Mouse (Mus musculus) layer of hippocampus, postnatal 36 days (tissue): ENCODE measurements around the gene Frmd4a. TPM values are rescaled to one million over a fixed set of nuclear protein-coding genes. Genes with fewer than 3 reads are reported as not detected.

Experiments used
- DNase-seq, 2 experiments: peaks; one replicate each; pipeline ENCODE4 v3.0.0; 2022
- total RNA-seq, 2 experiments: library from RNA; stranded (reverse); gene quantifications; 2 replicates each; pipeline ENCODE4 v1.2.3; 2021

Frmd4a gene
- total RNA-seq, 2 experiments from 2014 or later = 71.0 to 94.3 TPM

DNA sequence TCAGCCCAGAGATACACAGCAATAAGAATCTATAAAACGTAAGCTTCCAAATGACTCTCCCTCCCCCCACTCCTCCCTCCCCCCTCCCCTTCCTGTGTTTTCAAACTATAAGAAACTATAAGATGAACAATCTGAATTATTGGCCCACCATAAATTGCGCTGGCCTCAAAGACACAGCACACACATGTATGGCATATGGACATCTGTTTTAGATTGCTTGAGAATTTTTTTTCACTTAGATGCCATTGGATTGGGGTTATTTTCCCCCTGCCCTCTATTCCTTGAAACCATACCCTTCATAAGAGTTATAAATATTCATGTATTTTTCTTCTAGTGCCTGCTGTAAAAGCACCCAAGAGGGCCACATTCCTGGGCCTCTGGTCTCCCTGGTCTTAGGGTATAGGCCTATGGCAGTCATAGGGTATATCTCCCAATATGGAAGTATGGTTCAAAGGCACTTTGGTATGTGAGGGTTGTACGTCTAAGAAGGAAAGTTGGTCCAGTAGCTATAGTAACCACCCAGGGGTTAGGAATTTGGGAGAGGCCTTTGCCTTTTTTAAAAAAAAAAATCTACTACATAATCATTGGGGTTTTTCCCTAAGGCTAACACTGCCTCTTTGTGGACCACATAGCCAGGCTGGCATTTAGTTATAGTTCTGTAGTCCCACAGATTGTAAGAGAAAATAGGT lies 322.2 kb downstream of the Frmd4a start:
- no peak for DNase-seq

DNA sequence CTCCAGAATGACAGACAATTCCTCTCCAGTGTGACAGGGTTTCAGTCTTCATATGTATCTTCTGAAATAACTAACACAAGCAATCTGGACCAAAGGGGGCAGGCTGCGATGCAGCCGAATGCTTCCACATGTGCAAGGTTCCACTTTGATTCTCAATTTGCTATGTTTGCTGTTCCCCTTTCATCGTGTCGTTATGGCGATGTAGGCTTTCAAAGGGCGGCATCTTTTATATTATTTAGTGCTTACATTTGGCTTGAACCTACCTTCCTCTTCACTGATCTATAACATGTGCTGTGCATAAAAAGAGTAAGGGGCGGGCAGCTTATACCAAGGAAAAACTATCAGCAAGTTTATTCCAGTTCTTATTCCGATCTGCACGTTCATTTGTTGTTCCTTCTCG lies 322.9 kb downstream of the Frmd4a start:
- no peak for DNase-seq

DNA sequence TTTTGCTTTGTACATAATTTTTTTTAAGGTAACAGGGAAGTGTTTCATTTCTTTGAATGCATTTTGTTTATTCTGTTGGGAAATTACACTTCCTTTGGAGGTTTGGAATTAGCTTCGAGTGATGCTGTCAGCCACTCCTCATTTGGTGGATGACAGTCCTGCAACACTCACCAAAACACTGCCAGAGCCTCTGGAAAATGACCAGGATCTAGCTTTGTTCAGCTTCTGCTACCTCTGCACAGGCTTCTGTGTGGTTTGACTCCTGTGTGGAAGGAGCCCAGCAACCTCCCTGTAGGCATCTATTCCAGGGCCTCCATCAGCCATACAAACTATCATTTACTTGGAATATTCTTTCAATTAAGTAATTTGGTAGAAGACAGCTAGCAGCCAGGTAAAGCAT lies 323.6 kb downstream of the Frmd4a start:
- no peak for DNase-seq

DNA sequence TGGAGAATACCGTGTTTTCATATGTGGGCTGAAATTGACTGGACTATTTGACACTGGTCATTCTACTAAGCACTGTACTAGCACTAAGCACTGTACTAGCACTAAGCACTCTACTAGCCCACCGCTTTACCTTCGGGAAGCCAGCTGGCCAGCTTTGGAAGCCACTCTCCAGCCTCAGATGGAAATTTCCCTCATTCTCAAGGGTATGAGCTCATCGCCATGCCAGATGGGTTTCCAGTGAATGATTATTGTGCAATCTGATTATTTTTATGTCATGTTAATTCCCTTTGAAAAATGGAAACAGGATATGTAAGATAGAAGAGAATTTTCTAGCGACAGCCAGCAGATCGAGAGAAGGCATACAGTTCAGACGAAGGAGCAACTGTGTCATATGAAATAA lies 324.5 kb downstream of the Frmd4a start:
- no peak for DNase-seq

DNA sequence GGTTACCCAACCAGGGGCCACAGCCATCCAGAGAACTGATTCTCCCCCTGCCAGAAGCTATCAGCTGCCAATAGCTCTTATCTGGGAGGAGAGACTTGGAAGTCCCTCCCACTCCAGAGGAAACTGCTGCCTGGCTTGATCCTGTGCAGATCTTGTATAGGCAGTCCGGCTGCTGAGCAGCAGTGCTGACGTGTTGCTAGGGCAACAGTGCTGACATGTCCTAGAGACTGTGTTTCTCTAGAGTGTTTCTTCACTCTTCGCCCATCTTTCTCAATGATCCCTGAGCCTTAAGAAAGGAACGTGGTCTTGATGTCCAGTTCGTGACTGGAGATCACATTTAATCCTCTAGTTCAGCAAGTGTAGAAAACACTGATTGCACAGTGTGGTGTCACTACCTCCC lies 326.9 kb downstream of the Frmd4a start:
- no peak for DNase-seq

DNA sequence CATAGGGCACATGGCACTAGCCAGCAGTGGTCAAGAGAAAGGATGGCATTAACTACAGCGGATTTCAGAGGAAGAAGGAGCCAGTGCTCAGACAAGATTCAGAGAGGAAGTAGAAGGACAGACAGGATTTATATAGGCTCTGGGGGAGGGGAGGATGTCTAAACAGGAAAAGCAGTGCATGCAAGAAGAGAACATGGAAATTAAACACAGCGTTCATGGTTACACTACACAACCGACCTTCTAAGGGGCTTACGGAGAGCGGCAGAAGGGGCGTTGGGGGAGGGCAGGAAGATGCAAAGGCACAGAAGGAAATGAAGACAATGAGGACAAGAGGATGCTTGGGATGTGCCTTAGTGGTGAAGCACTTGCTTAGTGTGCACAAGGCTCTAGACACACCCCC lies 328.7 kb downstream of the Frmd4a start:
- no peak for DNase-seq

DNA sequence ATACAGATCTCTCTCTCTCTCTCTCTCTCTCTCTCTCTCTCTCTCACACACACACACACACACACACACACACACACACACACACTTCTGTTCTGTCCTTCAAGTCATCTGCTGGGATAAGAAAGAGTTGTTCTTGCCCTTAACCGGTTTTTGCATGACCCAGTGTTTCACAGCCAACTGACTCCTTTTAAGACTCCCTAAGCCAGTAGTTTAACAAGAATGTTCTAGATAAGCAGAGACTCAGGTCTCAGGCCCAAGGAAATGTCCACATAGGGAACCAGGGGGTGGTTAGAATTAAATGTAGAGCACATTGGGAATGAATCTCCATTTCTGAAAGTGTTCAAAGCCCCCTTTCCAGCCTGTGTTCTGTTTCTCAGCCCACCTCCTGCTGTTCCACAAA lies 329.4 kb downstream of the Frmd4a start:
- no peak for DNase-seq

DNA sequence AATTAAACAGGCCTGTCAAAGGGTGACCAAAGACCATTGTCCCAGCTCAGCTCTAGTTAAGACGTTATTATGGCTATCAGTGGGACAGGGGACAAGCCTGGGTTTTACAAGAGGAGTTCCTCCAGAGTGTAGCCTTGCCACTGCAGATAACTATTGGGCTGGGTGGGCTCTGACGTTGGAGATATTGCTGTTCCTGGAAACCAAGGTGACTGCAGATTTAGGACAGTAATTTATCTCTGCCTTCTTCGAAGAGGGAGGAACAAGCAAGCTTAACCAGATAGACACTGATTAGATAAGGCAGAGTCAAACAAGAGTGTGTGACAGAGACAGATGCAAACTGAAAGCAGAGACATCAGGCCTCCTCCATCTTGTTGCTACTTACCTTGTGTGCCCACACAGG lies 330.3 kb downstream of the Frmd4a start:
- no peak for DNase-seq

DNA sequence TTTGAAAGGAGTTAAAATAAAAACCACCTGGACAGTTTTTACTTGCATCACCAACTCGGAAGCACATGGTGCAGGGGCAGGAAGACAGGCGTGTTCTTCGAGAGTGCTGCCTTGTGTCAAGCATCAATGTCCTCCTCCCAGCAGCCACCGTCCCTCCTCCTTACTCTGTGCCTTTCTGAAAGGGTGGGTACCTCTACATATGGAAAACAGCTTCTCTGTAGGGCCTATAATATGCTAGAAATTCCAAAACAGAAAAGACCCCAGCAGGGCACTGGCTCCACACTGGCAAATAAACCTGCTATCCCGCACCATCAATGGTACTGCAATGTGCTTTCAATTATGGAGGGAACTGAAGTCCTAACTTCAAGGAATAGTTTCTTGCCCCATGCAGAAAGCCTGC lies 331.0 kb downstream of the Frmd4a start:
- no peak for DNase-seq

DNA sequence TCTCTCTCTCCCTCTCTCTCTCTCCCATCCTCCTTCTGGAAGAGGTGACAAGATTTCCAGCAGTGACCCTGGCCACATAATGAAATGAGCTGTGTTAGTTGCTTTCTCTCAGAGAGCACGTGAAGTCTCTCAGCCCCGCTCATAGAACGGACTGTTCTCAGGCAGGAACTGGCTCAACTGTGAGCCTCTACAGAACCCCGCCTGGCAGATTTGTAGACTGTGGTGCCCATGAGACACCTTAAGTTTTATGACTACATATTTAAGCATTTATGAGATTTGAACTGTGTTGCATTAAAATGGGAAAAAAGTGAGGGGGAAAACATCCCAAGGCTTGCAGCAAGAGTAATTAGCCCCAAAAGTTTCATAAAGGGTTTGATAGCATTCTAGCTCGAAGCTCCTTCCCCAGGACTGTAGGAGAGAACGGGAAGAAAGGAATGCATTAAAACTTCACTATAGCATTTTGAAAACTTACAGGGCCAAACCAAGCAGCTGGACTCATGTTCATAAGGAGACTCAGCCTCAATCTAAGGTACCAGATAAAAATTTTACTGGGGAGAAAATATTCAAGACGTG lies 339.4 kb downstream of the Frmd4a start:
- no peak for DNase-seq

DNA sequence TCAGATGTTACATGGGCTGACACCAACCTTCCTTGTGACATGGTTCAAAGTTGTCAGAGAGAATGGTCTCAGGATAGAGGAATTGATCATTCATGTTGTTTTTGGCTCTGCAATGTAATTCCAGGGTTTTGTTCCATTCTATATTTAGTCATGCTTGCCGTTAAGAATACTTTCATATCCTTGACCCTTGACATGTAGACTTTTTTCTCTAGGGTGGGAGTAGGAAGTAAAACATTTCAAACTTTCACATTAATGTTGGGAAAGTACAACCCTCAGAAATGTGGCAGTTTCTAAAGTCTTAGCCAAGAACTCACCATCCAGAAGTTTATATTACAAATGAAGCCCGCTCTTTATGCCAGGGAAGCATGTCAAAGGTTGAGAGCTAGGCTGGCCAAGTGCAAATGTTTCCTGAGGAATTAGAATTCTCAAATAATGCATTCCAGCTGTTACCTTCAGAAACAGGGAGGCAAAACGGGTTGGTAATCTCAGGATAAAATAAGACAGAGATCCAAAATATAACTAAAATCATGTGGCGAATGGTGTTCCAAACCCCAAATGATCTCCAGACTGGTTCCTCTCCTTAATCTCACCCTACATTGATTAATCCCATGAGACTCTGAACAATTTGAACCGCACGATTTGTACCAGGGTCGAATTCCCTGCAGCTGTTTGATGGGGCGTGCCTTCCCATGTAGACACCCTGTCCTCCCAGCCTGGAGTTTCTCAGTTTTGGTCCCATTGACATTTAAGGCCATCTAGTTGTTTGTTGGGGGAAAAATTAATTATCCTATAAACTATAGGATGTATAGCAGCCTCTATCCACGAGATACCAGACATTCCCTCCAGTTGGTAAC lies 344.7 kb downstream of the Frmd4a start:
- DNase-seq = no peak

DNA sequence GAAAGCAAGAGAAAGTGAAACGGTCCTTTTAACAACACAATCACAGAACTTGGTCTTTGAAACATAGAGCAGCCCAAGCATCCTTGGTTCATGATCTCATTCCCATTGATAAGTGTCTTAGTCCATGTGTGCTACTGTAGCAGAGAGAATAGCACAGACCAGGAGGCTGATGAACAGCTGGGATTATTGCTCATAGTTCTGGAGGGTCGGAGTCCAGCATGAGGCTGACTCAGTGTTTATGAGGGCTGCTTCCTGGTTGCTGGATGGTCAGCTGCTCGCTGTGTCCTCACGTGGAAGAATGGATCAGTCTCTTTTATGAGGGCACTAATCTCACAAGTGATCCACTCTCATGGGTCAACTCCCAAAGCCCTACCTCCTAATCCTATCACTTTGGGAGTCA lies 347.4 kb downstream of the Frmd4a start:
- DNase-seq = no peak

DNA sequence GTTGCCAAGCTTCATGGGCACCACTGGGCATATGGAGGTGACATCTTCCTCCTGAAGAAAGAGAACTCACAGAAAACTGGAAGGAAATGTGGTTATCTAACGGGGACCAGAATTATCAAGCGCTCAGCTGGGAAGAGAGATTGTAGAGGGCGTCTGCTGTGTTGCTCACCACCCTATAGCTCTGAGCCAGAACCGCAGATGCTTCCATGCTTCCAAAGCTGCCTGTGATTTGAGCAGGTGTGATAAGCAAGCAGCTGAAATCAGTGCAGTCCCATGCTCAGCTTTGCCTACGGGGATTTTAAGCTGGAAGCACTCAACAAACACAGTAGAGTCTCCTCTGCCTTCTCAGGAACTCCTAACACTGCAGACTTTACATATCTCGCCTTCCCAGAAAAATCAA lies 351.0 kb downstream of the Frmd4a start:
- DNase-seq = peak in 1 of 2 experiments; percentile 12

DNA sequence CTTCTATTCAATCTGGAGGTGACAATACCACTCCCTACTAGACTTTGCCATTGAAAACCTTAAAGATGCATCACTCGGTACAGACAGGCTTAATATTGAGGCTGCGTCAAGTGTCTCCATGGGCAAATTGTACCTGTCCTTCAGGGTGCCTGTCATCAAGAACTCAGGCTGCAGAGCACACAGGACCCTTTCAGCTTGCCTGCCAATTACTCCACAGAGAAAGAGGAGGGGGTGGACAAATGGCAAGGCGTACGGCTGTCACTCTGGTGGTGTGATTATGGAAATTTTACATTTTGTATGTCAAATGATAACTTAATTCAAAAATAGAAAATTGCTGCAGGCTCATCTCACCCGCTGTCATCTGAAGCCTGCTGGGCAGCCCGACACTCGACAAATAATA lies 353.0 kb downstream of the Frmd4a start:
- no peak for DNase-seq

DNA sequence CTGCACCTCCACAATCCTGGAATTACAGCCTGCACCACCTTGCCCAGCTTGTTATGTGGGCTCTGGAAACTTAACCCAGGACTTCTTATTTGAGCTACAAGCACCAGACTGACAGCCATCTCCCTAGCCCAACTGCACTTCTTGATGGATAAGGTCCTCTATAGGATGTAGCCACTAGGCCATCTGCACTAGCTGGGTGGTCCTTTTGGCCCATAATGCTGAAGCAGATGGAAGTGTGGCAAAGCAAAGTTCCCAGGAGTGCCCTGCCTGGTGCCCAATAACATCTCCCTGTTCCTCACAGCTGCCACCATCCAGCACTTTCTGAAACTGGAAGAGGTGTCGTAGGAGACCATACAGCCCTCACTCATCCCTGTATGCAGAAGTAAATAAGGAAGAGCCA lies 353.8 kb downstream of the Frmd4a start:
- DNase-seq = no peak

DNA sequence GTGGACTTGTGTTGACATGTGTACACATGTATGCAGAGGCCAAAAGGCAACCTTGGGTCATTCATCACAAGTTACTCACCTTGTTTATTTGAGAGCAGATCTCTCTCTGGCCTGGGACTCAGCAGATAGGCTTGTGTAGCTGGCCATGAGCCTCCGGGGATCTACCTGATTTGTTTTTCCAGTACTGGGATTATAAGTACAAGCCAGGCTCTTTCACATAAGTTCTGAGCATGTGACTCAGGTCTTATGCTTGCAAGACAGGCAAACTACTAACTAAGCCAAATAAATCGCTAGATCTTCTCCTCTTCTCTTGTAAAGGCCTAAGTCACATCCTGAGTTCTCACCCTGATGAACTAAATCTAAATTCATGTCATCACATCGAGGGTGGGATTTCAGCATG lies 361.3 kb downstream of the Frmd4a start:
- no peak for DNase-seq

DNA sequence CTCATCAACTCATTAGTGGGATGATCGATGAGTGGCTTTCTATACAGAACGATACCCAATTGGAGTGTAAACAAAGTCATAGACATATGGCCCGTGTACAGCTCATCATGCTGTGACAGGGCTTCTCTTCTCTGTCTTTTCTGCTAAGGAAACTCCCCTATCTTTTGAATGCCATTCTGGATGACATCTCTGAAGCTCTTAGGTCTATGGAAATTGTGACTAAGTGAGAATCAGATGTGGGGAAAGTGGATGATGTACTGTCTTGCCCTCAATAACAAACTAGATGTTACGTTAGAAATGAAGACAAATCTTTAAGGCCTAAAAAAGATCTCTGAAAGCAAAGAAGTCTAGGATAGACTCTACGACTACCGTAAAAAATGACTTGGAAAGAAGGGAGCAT lies 362.9 kb downstream of the Frmd4a start:
- no peak for DNase-seq

DNA sequence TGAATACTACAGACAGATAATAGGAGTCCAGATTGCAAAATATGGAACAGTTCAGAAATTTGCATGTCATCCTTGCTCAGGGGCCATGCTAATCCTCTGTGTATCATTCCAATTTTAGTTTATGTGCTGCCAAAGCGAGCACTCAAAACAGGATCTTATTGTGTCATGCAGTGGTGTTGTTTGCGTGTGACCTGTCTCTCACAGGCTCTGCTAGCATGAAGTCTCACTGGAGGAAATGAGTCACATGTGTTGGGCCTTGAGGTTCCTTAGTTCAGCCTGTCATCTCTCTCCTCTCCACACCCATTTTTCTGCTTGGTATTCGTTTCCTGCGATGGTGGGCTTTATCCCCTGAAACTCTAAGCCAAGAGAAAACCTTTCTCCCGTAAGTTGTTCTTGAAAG lies 363.4 kb downstream of the Frmd4a start:
- DNase-seq = no peak

DNA sequence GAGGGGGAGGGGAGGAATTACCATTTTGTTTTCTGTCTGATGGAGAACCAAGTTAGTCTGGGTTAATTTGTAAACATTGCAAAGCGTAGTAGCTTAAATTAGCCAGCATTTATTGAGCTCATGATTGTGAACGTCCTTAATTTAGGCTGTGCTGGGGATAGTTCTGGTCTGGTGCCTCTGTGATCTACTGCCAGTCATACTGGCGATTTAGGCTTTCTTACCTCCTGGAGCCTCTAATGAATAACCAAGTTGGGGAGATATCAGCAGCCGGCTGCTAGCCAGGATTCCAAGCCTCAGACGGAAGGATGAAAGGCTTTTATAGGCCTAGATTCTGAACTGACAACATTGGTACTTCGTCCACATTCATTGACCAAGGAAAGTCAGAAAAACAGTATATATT lies 369.0 kb downstream of the Frmd4a start:
- DNase-seq = no peak

DNA sequence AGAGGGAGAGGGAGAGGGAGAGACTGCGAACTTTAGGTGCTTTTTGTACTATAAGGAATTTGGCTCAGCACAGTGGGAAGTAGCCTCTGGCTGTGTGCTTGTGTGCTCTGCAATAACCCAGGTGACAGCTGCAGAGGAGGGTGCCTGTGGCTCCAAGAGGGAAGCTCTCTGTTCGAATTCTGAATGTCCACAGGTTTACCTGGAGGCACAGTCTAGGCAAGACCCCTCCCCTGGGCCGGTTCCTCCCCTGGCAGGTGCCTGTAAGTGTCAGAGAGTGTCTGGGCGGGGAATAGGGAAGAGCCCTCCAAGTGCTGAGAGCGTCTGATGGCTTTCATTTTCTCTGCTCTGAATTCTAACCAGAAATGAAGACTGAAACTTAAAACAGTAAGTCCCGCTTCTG lies 371.8 kb downstream of the Frmd4a start:
- no peak for DNase-seq

DNA sequence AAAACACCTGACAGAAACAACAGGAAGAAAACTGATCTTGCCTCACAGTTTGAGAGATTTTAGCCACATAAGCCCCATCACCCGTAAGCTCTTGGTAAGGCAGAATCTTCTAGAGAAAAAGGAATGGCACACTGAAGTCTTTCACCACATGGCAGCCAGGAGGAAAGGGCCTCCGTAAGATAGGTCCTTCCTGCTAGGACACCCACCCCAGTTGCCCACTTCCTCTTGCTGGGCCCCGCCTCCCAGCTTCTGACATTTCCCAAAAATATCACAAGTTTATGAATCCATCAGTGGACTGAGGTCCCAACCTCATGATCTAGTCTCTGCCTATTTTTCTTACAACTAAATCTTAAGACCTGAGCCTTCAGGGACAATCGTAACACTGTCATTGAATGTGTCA lies 373.6 kb downstream of the Frmd4a start:
- DNase-seq = no peak

DNA sequence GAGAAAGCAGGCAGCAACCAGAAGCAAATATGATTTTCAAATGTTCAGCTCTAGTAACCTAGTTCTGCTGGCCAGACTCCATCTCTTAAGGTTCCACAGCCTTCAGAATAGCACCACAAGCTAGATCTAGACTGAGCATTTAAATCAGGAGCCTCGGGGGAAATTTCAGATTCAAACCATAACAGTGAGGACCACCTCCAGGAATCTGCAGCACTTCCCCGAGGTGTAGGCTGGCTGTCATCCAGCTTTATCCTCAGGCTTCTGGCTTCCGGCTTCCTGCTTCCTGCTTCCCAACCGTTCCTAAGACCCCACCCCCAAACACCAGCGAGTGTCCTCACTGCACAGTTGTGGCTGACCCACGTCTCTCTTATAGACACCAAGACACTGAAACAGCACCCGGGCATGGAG lies 374.2 kb downstream of the Frmd4a start:
- DNase-seq = no peak

DNA sequence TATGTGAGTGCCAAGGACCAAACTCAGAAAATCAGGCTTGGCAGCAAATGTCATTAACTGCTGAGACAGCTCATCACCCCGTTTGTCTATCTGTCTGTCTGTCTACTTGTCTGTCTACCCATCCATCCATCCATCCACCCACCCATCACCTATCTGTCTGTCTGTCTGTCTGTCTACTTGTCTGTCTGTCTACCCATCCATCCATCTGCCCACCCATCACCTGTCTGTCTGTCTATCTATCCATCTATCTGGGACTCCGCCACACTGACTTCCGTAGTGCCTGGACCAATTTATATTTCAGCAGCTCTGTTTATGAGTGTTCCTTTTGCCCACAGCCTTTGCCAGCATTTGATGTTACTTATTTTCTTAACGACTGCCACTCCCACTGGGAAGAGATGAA lies 375.5 kb downstream of the Frmd4a start:
- no peak for DNase-seq

DNA sequence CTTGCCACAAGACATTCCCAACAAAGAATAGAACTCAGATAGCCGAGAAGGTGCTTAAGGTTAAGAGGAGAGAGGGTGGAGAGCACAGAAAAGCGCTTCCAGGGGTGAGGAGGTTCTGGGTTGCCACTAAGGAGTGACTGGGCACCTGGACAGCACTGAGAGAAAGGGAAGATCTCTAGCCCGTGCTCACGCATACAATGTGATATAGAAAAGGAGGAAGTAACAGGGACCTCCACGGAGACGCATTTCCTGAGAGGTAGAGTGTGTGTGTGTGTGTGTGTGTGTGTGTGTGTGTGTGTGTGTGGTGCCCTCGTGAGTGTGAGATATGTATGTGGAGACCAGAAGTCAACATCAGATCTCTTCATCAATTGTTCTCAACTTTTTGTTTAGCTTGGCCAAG lies 377.1 kb downstream of the Frmd4a start:
- DNase-seq = no peak
